Mouse (Mus musculus): ENCODE measurements around the gene Ethe1. TPM values are rescaled to one million over a fixed set of nuclear protein-coding genes. Genes with fewer than 3 reads are reported as not detected.

Ethe1 gene
- polyA plus RNA-seq, 1 experiment = 77.6 TPM

- 77% methylated on average over 6 of the region's 6 CpGs for WGBS
Measured at GRCm38 (mm10) chr7:24644492-24644891, 57.1 kb downstream of the Ethe1 start.

GRCm38 (mm10) chr7:24644996-24645395, 57.7 kb downstream of the Ethe1 start:
- DNase-seq (ENCODE audit: low read depth, low spot score) = no peak
- 71% methylated on average over 7 of the region's 7 CpGs for WGBS

More at GRCm38 (mm10) chr7:24644492-24644891, 57.1 kb downstream of the Ethe1 start:
- DNase-seq (ENCODE audit: low read depth, low spot score) = no peak

GRCm38 (mm10) chr7:24646486-24646885, 59.1 kb downstream of the Ethe1 start:
- 18% methylated on average over 7 of the region's 7 CpGs for WGBS
- DNase-seq (ENCODE audit: low read depth, low spot score) = no peak

GRCm38 (mm10) chr7:24653681-24654080, 66.3 kb downstream of the Ethe1 start:
- no peak for DNase-seq (ENCODE audit: low read depth, low spot score)
- 15% methylated on average over 7 of the region's 7 CpGs for WGBS

Other genes starting within 250 kb of the Ethe1 start
- gene Lypd5, start 238.3 kb upstream of the Ethe1 start, polyA plus RNA-seq (2012; rRNA removed) = 0.04 TPM in 1 of 2 replicates, not detected in the other
- gene Kcnn4, start 217.3 kb upstream of the Ethe1 start, polyA plus RNA-seq (2012; rRNA removed) = 76.3 and 90.9 TPM in 2 replicates
- 40.0 and 42.2 TPM in 2 replicates for gene Smg9, start 187.9 kb upstream of the Ethe1 start, polyA plus RNA-seq (2012; rRNA removed)
- 0.84 TPM in 1 of 2 replicates, not detected in the other for gene Irgc1, start 135.2 kb upstream of the Ethe1 start, polyA plus RNA-seq (2012; rRNA removed)
- 10.6 and 11.6 TPM in 2 replicates for gene Plaur, start 125.1 kb upstream of the Ethe1 start, polyA plus RNA-seq (2012; rRNA removed)
- 2.0 and 2.7 TPM in 2 replicates for gene Cadm4, start 105.5 kb upstream of the Ethe1 start, polyA plus RNA-seq (2012; rRNA removed)
- 6.7 and 7.4 TPM in 2 replicates for gene Zfp428, start 80.5 kb upstream of the Ethe1 start, polyA plus RNA-seq (2012; rRNA removed)
- gene AC161166.1, start 75.1 kb upstream of the Ethe1 start, polyA plus RNA-seq (2012; rRNA removed) = not detected in 2 replicates
- 7.6 and 10.8 TPM in 2 replicates for gene Irgq, start 56.9 kb upstream of the Ethe1 start, polyA plus RNA-seq (2012; rRNA removed)
- gene Pinlyp, start 41.4 kb upstream of the Ethe1 start, polyA plus RNA-seq (2012; rRNA removed) = 0.23 TPM in 1 of 2 replicates, not detected in the other
- gene Xrcc1, start 41.3 kb upstream of the Ethe1 start, polyA plus RNA-seq (2012; rRNA removed) = 27.8 and 36.0 TPM in 2 replicates
- gene Zfp575, start 98 bp downstream of the Ethe1 start, polyA plus RNA-seq (2012; rRNA removed) = 0.16 and 0.29 TPM in 2 replicates
- gene Phldb3, start 23.2 kb downstream of the Ethe1 start, polyA plus RNA-seq (2012; rRNA removed) = 4.1 and 4.8 TPM in 2 replicates
- gene Lypd3, start 49.0 kb downstream of the Ethe1 start, polyA plus RNA-seq (2012; rRNA removed) = 0.14 and 0.25 TPM in 2 replicates
- not detected in 2 replicates for gene Tex101, start 89.1 kb downstream of the Ethe1 start, polyA plus RNA-seq (2012; rRNA removed)
- not detected in 2 replicates for gene BC049730, start 121.7 kb downstream of the Ethe1 start, polyA plus RNA-seq (2012; rRNA removed)
- not detected in 2 replicates for gene Gm4763, start 139.4 kb downstream of the Ethe1 start, polyA plus RNA-seq (2012; rRNA removed)
- gene Cd177, start 172.8 kb downstream of the Ethe1 start, polyA plus RNA-seq (2012; rRNA removed) = 20.1 and 21.8 TPM in 2 replicates
- gene Ceacam10, start 189.7 kb downstream of the Ethe1 start, polyA plus RNA-seq (2012; rRNA removed) = 23.2 and 28.2 TPM in 2 replicates